Mouse (Mus musculus): ENCODE data around the gene Gm20388.

DNA sequence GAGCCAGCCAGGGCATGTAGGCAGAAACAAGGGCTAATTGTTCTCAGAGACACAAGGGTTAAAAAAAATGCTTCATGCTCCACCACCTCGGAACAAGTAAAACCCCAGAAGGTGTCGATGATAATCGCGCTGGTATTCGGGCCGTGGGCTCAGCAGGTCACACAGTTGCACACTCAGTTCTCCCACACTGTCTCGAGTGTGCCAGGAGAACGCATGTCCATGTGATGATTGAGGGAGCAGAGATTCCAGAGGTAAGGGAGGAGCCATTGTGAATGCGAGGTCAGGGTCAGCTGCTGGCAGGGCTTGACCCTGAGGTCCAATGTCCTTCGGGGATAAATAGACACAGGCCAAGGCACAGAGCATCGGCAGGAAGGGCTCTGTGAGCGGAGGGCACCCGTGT, 1332.0 kb downstream of the Gm20388 start:
- TF ChIP-seq POLR2A (IDR thresholded peaks at IDR 0.05; ENCODE audit: borderline replicate concordance, insufficient read depth, low read length) (no peak), CTCF (IDR thresholded peaks at IDR 0.05; ENCODE audit: borderline replicate concordance, insufficient read depth, low read depth, low read length) (no peak)
